Mouse (Mus musculus): ENCODE results near the gene Rims1.

The Rims1 gene

DNA sequence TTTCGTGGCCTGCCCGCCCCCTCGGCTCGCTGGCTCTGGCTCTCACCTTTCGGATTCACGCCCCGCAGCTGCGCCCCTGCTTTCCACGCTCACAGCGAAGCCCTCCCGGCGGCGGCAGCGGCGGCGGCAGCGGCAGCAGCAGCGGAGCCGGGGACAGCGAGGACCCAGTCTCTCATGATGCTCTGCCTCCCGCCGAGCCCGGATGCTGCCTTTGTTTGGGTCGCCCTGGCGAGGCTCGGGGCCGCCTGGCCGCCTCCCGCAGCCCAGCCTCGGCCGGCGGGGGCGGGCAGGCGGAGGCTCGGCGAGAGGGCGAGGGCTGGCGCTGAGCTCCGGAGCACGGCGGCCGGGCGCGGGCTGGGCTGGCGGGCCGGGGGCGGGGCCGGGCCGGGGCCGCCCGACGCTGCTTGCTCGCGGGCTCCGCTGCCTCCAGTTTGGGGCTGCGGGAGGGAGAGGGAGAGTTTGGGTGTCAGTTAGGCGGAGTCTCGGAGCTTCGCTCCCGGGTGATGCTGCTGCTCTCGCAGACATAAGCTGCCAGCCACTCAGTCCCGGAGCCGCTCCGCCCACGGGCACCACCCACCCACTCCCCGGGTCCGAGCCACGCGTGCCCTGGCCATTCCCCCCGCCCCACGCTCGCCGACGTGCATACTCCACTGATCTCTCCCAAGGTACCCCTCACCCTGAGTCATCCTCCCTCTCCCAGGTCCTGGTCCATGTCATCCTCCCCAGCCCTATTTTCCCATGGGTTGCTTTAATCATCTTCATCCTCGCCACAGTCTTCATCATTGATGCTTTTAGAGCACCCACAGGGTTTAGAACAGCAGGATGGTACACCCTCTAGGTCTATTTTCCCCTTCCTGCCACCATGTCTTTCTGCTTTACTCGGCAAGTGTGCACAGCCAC is at the start of gene Rims1:
Gene Rims1 (minus strand): TSS at position 269 of the 900 bp plus-strand sequence.
- no peak for DNase-seq (ENCODE audit: low spot score)

DNA sequence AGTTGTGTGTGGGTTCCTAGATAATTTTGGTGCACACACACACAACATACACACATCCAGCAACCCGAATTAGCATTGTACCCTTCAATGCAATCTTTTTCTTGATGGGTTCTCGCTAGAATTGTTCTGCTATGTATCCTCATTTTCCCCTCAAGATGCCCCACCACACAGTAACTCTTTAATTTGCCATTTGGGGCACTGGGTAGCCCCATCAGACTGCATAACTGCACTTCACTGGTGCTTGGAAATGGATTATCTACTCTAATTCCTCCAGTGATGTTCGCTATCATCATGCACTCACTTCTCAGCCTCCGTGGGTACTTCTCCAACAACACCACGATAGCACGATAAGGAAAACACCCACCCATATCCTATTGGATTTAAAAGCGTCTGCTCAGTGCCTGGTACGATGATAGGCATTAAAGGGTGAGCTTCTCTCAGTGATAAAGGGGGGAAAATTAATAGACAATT is 867 bp upstream of the Rims1 start:
- no peak for DNase-seq (ENCODE audit: low spot score)

DNA sequence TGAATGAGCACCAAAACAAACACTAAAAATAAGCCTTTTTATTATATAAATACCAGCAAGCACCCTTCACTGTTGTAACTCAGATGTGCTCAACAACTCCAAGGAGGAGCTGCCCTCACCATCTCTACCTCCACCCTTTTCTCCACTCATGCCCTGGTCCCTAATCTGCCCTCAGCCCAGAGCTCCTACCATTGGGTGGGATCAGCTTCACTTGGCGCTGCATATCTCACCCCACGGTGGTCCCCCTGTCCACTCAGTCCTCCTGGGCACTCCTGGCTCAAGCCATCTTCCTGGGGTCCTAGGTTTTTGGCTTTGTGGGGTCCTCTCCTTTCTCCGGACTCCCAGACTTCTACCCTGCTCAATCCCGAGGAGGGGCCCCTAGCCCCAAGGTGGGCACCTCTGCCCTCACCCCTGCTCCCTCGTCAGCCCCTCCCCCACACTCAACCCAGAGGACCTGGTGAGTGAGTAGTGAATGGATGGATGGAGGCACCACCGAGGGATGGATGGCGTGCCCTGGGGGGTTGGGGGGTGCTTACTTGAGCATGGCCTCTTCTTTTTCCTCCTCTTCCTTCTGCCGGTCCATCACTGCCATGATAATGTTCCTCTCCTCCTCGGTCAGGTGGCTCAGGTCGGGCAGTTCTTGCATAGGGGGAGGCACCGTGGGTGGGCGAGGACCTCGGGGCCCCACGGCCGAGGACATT is 619 bp downstream of the Rims1 start:
- DNase-seq (ENCODE audit: low spot score), result no peak

DNA sequence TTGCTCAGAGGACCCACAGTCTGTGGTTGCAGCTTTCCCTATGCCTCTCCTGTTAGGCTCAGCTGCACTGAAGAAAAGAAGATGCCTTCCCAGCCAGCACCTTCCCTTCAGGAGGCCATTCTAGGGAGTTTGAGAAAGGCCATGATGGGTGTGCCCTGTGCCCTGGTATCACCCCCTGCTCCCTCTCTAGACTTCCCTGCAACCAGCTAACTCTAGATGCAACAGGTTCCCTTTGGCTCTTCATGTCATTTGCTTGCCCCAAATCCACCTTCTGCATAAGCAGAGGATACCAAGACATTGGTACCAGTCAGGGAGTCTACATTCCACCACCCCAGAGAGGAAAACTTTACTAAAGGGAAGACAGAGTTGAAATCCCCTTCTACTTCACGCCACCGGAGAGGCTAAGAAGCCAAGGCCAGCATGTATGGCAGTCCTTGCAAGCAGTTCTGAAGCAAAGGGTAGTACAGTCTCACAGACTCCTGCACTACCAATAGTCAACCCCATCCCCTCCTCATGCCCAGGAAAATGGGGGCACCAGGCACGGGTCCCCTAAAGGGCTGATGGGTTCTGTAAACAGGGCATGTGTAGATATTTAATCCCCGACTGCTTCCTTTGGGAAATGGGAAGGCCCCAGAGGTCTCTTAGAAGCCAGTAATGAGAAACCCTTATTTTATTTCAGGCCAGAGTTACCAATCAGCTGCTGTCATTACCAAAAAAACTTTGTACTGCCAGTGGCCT is 1.5 kb downstream of the Rims1 start:
- DNase-seq (ENCODE audit: low spot score), result no peak

DNA sequence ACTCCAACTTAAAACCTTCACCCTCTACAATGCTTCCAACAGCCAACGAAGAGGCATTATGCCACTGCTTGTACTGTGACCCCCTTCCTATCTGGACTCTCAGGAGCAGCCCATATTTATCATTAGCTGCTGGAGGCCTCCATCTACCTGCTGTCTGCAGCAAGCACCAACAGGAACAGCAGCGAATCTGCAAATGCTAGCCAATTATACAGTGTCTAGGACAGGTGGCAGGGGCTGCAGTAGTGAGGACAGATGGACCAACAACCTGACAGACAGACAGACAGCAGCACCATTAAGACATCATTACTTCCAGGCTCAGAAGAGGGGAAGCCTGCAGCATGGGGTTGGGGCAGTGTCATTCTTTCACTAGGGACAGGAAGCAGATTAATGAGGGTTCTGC is 2.3 kb downstream of the Rims1 start:
- DNase-seq (ENCODE audit: low spot score), result no peak

DNA sequence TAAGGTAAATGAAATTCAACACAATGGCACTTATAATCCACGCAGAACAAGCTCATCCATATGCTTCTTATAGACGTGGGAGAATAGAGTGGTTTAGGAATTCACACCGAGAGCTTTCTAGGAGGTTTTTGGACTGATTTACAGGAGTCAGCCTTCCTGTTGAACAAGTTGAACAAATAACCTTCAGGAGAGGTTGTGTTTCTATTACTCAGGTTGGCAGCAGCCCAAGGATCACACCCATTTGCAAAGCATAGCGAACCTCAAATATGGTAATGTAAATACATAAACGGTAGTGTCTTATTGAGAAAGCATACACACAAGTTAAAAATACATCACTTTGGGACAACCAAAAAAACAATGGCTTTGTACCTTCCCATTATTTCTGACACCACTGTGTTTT is 5.5 kb downstream of the Rims1 start:
- DNase-seq (ENCODE audit: low spot score), result no peak

DNA sequence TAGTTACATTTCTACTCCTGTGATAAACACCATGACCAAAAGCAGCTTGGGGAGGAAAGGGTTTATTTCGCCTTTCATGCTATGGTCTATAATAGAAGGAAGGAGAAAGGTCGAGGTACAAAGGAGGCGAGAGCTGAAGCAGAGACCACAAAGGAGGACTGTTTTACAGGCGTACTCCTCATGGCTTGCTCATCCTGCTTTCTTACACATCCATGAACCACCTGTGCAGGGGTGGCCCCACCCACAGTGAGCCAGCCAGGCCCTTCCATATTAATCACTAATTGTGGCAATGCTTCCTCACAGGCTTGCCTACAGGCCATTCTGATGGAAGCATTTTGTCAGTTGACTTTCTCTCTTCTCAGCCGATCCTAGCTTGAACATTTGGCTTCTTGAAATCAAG is 8.7 kb downstream of the Rims1 start:
- no peak for DNase-seq (ENCODE audit: low spot score)

DNA sequence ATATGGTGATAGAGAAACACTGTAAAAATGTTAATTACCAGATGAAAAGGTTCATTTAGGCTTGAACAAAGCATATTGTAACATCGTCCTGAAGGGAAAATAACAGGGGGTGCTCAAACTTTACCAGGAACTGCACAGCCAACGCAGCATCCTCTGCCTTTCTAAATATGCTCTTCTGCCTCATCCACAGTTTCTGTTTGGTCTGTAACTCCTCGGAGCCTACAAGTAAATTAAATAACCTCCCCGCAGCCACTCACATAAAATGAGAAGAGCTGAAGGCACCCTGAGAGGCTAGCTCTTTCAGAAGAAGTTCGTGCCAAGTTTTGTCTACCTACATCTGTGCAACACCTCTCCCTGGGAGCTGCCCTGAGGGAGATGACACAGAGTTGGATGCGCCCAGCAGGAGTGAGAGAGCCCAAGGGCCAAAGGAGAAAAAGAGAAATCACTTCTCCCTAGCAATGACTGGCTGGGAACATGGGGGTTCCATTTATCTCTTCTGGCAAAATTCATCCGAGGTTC is 16.3 kb downstream of the Rims1 start:
- no peak for DNase-seq (ENCODE audit: low spot score)

DNA sequence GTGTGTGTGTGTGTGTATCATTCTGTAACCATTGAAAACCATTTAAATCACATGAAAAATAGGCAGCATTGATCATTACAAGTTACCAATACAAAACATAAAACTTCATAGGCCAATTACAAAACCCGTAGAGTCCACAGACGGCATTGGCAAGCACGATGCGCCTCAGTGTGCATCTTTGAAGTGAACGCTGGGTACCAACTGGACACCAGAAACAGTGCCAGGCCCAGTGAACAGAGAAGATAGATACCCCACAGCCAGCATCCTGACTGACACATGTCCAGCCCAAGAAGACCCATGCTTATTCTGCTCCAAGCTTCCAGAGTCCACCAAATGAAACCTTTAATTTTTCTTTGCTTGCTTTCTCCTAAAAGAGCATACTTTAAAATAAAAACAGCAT is 18.2 kb downstream of the Rims1 start:
- no peak for DNase-seq (ENCODE audit: low spot score)

DNA sequence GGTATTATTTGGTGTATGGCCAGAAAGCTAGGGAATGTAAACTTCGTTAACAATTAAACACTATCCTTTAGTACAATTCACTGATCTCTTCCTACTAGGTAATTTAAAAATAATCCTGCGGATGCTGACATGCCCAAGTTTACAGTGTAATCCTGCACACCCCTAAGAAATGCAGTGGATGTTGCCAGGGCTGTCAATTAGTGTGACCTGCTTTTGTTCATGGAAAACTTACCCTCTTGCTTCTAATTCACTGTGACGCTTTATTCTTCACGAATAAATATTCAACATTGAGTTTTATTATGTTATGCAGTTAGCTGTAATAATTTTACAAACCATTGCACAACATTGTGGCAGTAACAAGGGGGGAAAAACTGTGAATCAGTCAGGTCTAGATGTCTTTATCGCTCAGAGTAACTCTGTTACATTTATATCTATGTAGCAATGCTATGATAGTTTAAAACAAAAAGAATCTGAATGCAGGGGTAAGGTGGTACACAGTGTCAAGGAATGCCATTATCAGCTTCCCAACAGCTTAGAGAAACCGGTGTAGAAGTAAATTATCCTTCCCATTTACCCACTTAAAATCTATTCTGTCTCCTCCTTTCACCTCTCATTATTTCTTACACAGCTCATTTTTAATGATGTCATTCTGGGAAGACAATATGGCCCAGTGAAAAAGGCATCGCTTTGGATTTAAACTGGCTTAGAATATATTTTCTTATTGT is 35.1 kb downstream of the Rims1 start:
- no peak for DNase-seq (ENCODE audit: low spot score)

DNA sequence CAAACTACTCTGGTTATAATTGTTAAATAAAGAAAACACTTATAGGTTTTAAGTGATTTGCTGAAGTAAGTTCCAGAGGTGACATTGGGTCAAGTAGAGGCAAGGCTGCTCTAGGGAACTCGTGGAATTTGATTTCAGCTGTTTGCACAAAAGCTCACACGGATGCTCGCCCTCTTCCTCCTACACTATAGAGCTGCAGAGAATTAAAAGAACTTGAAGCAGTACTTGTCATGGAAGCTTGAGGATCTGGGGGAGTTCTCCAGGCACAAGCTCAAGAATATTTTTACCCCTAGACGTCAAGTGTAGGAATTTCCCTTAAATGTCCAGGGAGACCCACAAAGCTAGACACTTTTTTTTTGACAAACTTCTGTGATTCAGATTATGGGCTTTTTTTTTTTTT is 42.4 kb downstream of the Rims1 start:
- no peak for DNase-seq (ENCODE audit: low spot score)

DNA sequence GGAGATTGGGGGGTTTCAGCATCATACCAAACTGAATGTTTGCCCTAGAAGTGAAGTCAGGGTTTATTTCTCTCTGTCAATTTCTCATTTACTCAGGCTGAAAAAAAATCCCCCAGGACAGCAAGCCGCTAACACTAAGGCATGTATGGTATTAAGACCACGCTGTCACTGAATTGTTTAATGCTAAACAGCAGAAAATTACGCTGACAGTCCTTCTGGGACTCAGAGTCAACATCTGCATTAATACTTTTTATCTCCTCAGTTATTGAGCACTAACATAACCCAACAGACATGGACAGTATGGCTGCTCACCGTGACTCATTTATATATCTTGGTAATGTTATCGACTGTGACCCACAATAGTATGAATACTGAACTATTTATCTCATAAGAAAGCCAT is 43.0 kb downstream of the Rims1 start:
- DNase-seq (ENCODE audit: low spot score), result no peak

DNA sequence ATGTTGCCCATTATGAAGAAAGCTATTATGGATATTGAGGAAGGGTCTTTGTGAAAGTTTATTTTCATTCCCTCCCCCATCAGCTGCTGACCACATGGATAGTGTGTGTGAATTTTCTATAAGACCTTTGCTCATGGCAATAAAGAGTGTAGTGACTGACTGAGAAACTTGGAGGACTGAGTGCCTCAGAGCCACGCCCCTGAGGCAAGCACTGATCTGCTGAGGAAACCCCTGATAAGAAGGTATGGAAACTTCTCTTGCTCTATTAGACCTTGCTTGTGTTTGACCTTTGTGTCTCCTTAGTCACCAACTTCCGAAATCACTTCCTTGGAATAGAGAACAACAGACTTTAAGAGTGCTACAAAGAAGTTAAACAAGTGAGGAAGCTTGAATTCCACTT is 55.3 kb downstream of the Rims1 start:
- no peak for DNase-seq (ENCODE audit: low spot score)

DNA sequence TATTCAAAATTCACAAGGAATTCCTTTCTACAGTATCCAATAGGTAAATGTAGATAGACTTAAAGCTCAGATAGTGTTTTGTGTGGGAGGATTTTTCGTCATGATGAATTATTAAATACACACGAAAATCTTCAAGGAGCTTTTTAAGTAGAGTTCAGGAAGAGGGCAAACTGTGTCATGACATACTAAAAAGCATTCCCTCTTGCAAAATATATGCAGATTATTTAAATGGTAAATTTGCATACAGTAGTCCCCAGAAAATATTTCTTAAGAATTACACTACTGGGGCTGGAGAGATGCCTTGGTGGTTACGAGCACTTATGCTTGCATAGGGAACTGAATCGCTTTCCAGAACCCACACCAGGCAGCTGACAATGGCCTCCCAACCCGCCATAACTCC is 61.1 kb downstream of the Rims1 start:
- DNase-seq (ENCODE audit: low spot score), result no peak

DNA sequence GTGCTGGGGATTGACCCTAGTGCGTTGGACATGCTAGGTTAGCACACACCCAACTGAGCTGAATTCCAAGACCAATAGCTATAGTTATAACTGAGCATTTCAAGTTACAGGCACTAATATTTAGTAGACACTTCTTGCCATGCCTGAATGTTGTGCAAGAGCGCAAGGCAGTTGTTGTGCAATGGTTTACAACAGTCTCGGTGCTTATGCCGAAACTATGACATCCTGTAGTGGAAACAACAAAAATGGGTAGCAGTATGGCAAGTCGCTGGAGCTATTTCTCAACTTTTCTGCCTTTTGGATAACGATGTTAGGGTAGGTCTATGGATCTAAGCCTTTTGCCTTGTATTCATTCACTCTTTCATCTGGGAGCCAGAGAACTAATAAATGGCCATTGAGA is 68.3 kb downstream of the Rims1 start:
- DNase-seq (ENCODE audit: low spot score), result no peak

DNA sequence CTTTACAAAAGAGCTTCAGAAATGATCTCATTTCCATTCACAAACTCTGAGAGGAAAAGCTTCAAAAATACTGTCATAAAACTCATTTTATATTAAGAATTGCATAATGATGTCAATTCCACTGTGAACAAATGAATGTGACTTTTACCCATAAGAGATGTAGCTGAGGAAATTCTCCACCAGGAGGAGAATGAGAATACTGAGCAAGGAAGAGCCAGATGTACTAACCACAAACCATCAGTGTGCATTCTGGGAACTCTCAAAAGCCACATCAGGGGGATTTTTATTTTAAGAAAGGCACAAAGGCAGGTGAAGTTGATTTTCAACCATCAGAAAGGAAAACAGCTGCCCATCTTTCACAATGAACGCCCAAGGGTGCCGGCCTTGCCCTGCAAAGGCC is 71.4 kb downstream of the Rims1 start:
- DNase-seq (ENCODE audit: low spot score), result no peak

DNA sequence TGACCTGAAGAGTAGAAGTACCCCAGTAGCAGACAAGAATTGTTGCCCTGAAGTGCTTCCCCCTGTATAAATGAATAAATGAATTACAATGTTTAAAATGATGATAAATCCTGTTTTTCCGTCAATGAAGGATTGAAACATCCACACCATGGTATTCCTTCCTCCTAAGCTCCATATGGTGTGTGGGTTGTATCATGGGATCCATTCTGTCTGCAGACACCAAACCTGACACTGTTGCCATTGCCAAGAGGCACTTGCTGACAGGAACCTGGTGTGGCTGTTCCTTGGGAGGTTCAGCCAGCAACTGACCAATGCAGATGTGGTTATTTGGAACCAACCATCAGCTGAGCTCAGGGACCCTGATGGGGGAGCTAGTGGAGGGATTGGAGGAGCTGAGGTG is 72.5 kb downstream of the Rims1 start:
- DNase-seq (ENCODE audit: low spot score), result no peak

DNA sequence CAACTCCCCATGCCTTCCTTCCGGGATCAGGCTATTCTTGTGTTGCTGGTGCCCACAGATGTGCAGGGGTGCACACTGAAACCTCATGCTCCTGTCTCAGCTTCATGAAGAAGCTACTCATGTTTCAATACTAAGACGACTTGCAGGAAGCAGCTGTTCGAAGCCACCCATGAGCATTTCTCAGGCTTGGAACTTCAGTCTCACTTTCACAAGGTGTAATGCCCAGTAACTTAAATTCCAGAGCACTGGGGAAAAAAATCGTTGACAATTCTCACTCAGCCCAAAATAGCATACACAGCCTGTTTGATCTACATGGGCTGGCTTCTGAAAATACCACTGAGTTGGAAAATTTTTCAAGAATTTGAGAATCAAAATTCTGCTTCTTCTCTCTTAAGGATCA is 77.6 kb downstream of the Rims1 start:
- no peak for DNase-seq (ENCODE audit: low spot score)

DNA sequence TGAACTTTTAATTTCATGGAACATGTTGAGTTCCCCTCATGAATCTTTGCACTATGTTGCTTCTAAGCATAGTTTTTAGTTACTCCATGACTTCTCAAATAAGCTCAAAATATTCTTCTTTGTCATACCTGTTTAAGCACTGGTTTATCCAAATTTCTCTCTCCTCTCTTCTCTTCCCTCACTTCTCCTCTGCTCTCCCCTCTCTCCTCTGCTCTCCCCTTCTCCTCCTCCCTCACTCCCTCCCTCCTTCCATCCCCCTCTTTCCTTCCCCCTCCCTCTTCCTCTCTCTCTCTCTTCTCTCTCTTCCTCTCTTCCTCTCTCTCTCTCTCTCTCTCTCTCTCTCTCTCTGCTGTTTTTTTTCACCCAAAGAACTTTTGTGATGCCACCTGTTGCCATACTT is 84.1 kb downstream of the Rims1 start:
- no peak for DNase-seq (ENCODE audit: low spot score)

DNA sequence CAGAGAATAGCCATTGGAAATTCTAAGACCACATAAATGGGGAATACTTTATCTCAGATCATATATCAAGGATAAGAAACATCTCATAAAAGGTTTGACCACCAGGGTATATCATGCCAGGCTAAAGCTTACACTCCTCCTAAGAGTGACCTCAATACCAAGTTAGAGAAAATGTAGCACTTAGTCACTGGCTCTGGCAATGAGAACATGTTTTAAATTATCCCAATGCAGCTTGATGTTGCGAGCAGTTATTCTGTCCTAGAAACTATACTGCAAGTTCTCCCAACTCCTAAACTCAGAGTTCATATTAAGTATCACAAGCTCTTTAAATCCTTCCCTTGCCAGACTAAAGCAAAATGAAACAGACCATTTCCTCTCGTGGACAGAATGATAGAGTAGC is 85.1 kb downstream of the Rims1 start:
- no peak for DNase-seq (ENCODE audit: low spot score)

DNA sequence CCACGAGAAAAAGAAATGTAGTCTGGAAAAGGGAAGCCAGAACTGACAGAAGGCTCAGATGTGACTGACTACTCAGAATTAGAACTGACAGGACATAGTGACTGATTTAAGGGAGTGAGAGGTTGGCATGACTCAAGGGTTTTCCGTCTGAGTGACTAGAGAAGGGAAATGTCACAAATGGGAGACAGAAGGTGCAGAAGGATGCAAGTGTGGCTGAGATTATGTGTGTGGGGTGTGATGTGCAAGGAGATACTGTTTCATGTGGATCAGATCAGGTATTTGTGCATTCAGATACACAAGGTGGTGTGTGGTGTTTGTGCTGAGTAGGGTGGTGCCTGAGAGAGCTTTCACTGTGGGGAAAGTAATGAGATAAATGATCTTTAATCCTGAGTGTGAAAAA is 96.3 kb downstream of the Rims1 start:
- no peak for DNase-seq (ENCODE audit: low spot score)

DNA sequence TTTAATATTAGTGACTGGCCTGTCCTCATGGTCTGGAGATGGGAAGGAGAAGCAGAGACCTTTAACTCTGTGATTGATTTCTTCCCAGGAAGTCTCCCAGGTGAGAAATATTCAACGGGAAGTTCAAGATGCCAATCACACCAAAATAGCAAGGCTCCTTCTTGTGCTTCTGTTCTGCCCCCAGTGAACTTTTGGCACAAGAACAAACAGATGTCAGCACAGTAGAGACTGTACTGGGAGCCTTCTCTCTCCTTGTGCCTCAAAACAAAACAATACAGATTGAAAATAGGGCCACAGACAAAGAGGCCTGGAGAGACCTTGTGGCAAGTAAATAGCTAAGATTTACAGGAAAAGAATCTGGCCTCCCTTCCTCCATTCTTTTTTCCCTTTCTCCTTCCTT is 110.7 kb downstream of the Rims1 start:
- no peak for DNase-seq (ENCODE audit: low spot score)
